Mouse (Mus musculus) G1E (cell line): ENCODE data around the gene Fam53b.

Experiments used
- CTCF ChIP-seq: IDR thresholded peaks from 2 replicates; pipeline ENCODE4 v1.5.1; 2012; ENCODE audit warnings: low read depth, low read length, inconsistent platforms, mixed read lengths
- GATA1 ChIP-seq: IDR thresholded peaks from 2 replicates; pipeline ENCODE4 v1.6.1; 2012; ENCODE audit warnings: borderline replicate concordance, low read length, inconsistent platforms, mixed read lengths
- GATA2 ChIP-seq: IDR thresholded peaks from 2 replicates; pipeline ENCODE4 v1.6.1; 2012; ENCODE audit warnings: low read depth, low read length, inconsistent platforms, borderline replicate concordance
- POLR2AphosphoS5 ChIP-seq: IDR thresholded peaks from 2 replicates; pipeline ENCODE4 v1.6.1; 2012; ENCODE audit warnings: low read depth, low read length, inconsistent platforms; ENCODE audit not compliant: insufficient replicate concordance
- TAL1 ChIP-seq: conservative IDR thresholded peaks from 2 replicates; pipeline ENCODE4 v1.6.1; 2012; ENCODE audit warnings: low read depth, low read length, inconsistent platforms, mixed read lengths

DNA sequence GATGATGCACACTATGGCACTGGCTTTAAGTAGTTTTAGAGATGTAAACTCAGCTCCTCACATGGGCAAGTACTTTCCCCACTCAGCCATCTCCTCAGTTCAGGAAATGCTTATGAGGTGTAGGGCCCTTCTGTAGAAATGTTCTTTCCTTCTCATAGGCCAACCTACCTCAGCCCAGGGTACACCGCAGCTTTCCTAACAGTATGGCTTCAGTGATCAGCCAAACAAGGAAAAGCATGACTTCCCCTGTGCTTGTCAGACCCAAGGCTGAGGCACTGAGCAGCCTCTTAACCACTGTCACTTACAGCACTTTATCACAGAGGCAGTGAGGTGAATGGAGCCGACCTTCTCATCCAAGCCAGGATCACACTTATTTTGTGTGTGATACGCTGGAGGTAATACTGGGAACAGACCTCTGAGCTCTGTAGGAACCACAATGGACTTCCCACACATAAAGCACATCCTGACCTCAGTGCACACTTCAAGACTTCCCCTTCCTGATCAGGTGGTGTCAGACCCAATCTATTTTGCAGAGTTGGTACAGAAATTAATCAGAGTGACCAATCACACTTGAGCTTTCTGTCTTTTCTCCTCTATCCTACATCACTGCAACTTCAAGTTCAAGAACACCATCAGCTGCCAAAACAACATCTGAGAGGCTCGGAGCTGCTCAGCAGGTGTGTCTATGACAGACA lies 26.0 kb downstream of the Fam53b start:
- TF ChIP-seq CTCF: no peak
- no peak for TF ChIP-seq GATA1
- no peak for TF ChIP-seq GATA2
- TF ChIP-seq POLR2AphosphoS5: no peak
- no peak for TF ChIP-seq TAL1
